Mouse (Mus musculus) forebrain, embryonic 12.5 days (tissue): ENCODE results near the gene Phf11b. TPM values are rescaled to one million over a fixed set of nuclear protein-coding genes. Genes with fewer than 3 reads are reported as not detected.
"Not testable (repeated sequence)": the region's sequence is repeated elsewhere in the genome, so short reads cannot be mapped to it uniquely, and the experiment has no call there.

Experiments
- ATAC-seq: fragments of 200-750 bp; cut with Nextera tagmentation; 2 replicates; pipeline ENCODE4 v1.8.0; 2017; ENCODE audit warnings: moderate TSS enrichment; ENCODE audit not compliant: low FRiP score
- H3K27ac ChIP-seq: fragments of 300-500 bp; sonication (generic); 2 replicates; pipeline ENCODE4 v1.5.1; 2016; ENCODE audit warnings: mild to moderate bottlenecking
- H3K27me3 ChIP-seq: fragments of 300-500 bp; sonication (generic); 2 replicates; pipeline ENCODE4 v1.6.1; 2016; ENCODE audit warnings: mild to moderate bottlenecking
- H3K36me3 ChIP-seq: fragments of 300-500 bp; sonication (generic); replicated peaks from 2 replicates; pipeline ENCODE4 v1.6.1; 2016; ENCODE audit warnings: mild to moderate bottlenecking
- H3K4me1 ChIP-seq: fragments of 300-500 bp; sonication (generic); 2 replicates; pipeline ENCODE4 v1.6.1; 2016
- H3K4me2 ChIP-seq: fragments of 300-500 bp; sonication (generic); 2 replicates; pipeline ENCODE4 v1.6.1; 2016; ENCODE audit warnings: mild to moderate bottlenecking, moderate library complexity
- H3K4me3 ChIP-seq: fragments of 300-500 bp; sonication (generic); replicated peaks from 2 replicates; pipeline ENCODE4 v1.5.1; 2016; ENCODE audit warnings: mild to moderate bottlenecking
- H3K9ac ChIP-seq: fragments of 300-500 bp; sonication (generic); 2 replicates; pipeline ENCODE4 v1.6.1; 2016; ENCODE audit warnings: mild to moderate bottlenecking
- H3K9me3 ChIP-seq: fragments of 300-500 bp; sonication (generic); 2 replicates; pipeline ENCODE4 v1.6.1; 2016
- WGBS: fragments of 180-500 bp; shearing (Covaris S2); methylation state at CpG from one replicate; pipeline ENCODE4 v1.1.7; 2016; 5-methylcytosine and 5-hydroxymethylcytosine counted together
- polyA plus RNA-seq: library from polyadenylated mRNA; unstranded; fragments of >200 nt; fragmentation: Nextera tagmentation; extraction: Ambion mirVana; gene quantifications from 2 replicates; pipeline ENCODE4 v1.2.1, GENCODE M21; 2016

Phf11b gene
- polyA plus RNA-seq: 0.22 and 0.23 TPM in 2 replicates

GRCm38 (mm10) chr14:59341189-59341588 lies at the start of gene Phf11b:
Gene Phf11b (minus strand): TSS chr14:59341351.
- not testable (repeated sequence) for H3K36me3 ChIP-seq, H3K27ac ChIP-seq, H3K4me1 ChIP-seq, H3K9me3 ChIP-seq, H3K9ac ChIP-seq, H3K27me3 ChIP-seq, ATAC-seq, H3K4me3 ChIP-seq, H3K4me2 ChIP-seq
- 61% methylated on average over 1 of the region's 1 CpGs for WGBS

- not testable (repeated sequence) for H3K4me3 ChIP-seq, H3K4me2 ChIP-seq, H3K27me3 ChIP-seq, H3K9me3 ChIP-seq, H3K27ac ChIP-seq, H3K9ac ChIP-seq, H3K4me1 ChIP-seq, ATAC-seq, H3K36me3 ChIP-seq
- 77% methylated on average over 4 of the region's 4 CpGs for WGBS
Observed at GRCm38 (mm10) chr14:59390181-59390580, 49.0 kb upstream of the Phf11b start.

- no peak overlapping the region for H3K9ac ChIP-seq
- H3K27ac ChIP-seq: no peak overlapping the region
- H3K4me3 ChIP-seq: no peak overlapping the region
- ATAC-seq: no peak
- WGBS: 74% methylated on average over 1 of the region's 1 CpGs
- no peak overlapping the region for H3K4me2 ChIP-seq
- H3K4me1 ChIP-seq: no peaks in the 10 kb centered on the region
- H3K36me3 ChIP-seq: no peaks in the 10 kb centered on the region
- no peaks in the 10 kb centered on the region for H3K27me3 ChIP-seq
- H3K9me3 ChIP-seq: no peaks in the 10 kb centered on the region
Observed at GRCm38 (mm10) chr14:59389532-59389931, 48.4 kb upstream of the Phf11b start.

- H3K4me2 ChIP-seq: no peak overlapping the region
- WGBS: 92% methylated on average over 25 of the region's 25 CpGs
- H3K27me3 ChIP-seq: no peaks in the 10 kb centered on the region
- H3K27ac ChIP-seq: no peak overlapping the region
- 0 out of 2 replicates have a peak, but pooled peaks cover 6% of the 10 kb centered on the region for H3K9me3 ChIP-seq
- no peaks in the 10 kb centered on the region for H3K4me1 ChIP-seq
- no peak overlapping the region for H3K4me3 ChIP-seq
- no peak overlapping the region for H3K9ac ChIP-seq
- no peak for ATAC-seq
- H3K36me3 ChIP-seq: no peaks in the 10 kb centered on the region
Observed at GRCm38 (mm10) chr14:59370348-59371068, 29.4 kb upstream of the Phf11b start.

- Histone ChIP-seq H3K27me3 (no peaks in the 10 kb centered on the region), H3K4me2 (no peak overlapping the region), H3K9ac (no peak overlapping the region), H3K9me3 (0 out of 2 replicates have a peak, but pooled peaks cover 6% of the 10 kb centered on the region), H3K4me1 (no peaks in the 10 kb centered on the region), H3K36me3 (no peaks in the 10 kb centered on the region), H3K4me3 (no peak overlapping the region), H3K27ac (no peak overlapping the region)
- WGBS: 84% methylated on average over 8 of the region's 8 CpGs
- ATAC-seq: no peak
Observed at GRCm38 (mm10) chr14:59366386-59367105, 25.4 kb upstream of the Phf11b start.

- no peak for ATAC-seq
- no peaks in the 10 kb centered on the region for H3K27me3 ChIP-seq
- H3K4me2 ChIP-seq: no peak within 1 kb of the TSS
- no peaks in the 10 kb centered on the region for H3K36me3 ChIP-seq
- WGBS: 83% methylated on average over 6 of the region's 6 CpGs
- no peaks in the 10 kb centered on the region for H3K4me1 ChIP-seq
- H3K9me3 ChIP-seq: no peaks in the 10 kb centered on the region
- no peak within 1 kb of the TSS for H3K27ac ChIP-seq
- no peak within 1 kb of the TSS for H3K4me3 ChIP-seq
- H3K9ac ChIP-seq: no peak within 1 kb of the TSS
Observed at GRCm38 (mm10) chr14:59365244-59365644, 24.1 kb upstream of the Phf11b start, which contains the start of gene Phf11d. Gene Phf11d (minus strand): TSS chr14:59365470.

- WGBS: 92% methylated on average over 1 of the region's 1 CpGs
- Histone ChIP-seq H3K36me3 (no peaks in the 10 kb centered on the region), H3K9ac (no peak overlapping the region), H3K27ac (no peak overlapping the region), H3K4me3 (no peak overlapping the region), H3K4me2 (no peak overlapping the region), H3K27me3 (no peaks in the 10 kb centered on the region), H3K4me1 (no peaks in the 10 kb centered on the region), H3K9me3 (no peaks in the 10 kb centered on the region)
- ATAC-seq: no peak
Observed at GRCm38 (mm10) chr14:59339541-59339940, 1.6 kb downstream of the Phf11b start.

- WGBS: 88% methylated on average over 3 of the region's 3 CpGs
- ATAC-seq, H3K27ac ChIP-seq, H3K9ac ChIP-seq, H3K9me3 ChIP-seq, H3K27me3 ChIP-seq, H3K4me2 ChIP-seq, H3K4me1 ChIP-seq, H3K36me3 ChIP-seq, H3K4me3 ChIP-seq: not testable (repeated sequence)
Observed at GRCm38 (mm10) chr14:59336056-59336455, 5.1 kb downstream of the Phf11b start.

- WGBS: 65% methylated on average over 3 of the region's 3 CpGs
- H3K9ac ChIP-seq, ATAC-seq, H3K9me3 ChIP-seq, H3K4me2 ChIP-seq, H3K36me3 ChIP-seq, H3K4me1 ChIP-seq, H3K27me3 ChIP-seq, H3K27ac ChIP-seq, H3K4me3 ChIP-seq: not testable (repeated sequence)
Observed at GRCm38 (mm10) chr14:59330499-59330898, 10.7 kb downstream of the Phf11b start.

GRCm38 (mm10) chr14:59319970-59320369 lies 21.2 kb downstream of the Phf11b start:
- not testable (repeated sequence) for H3K27me3 ChIP-seq, H3K4me1 ChIP-seq, H3K36me3 ChIP-seq, H3K9ac ChIP-seq, H3K4me3 ChIP-seq, ATAC-seq, H3K27ac ChIP-seq, H3K4me2 ChIP-seq, H3K9me3 ChIP-seq
- 75% methylated on average over 6 of the region's 6 CpGs for WGBS

GRCm38 (mm10) chr14:59319036-59319435 lies 22.1 kb downstream of the Phf11b start:
- not testable (repeated sequence) for H3K27ac ChIP-seq, H3K9me3 ChIP-seq
- WGBS: 97% methylated on average over 3 of the region's 3 CpGs

GRCm38 (mm10) chr14:59297391-59297790 lies 43.8 kb downstream of the Phf11b start, which contains the start of gene Phf11a:
Gene Phf11a (minus strand): TSS chr14:59297522.
- not testable (repeated sequence) for H3K27me3 ChIP-seq, H3K9me3 ChIP-seq, H3K27ac ChIP-seq, H3K4me1 ChIP-seq, H3K9ac ChIP-seq, H3K4me2 ChIP-seq, ATAC-seq, H3K36me3 ChIP-seq, H3K4me3 ChIP-seq
- WGBS: 73% methylated on average over 1 of the region's 1 CpGs

More at GRCm38 (mm10) chr14:59319036-59319435, 22.1 kb downstream of the Phf11b start:
- H3K4me3 ChIP-seq, H3K4me2 ChIP-seq, H3K27me3 ChIP-seq, H3K4me1 ChIP-seq, ATAC-seq, H3K9ac ChIP-seq, H3K36me3 ChIP-seq: not testable (repeated sequence)

- not testable (repeated sequence) for H3K9me3 ChIP-seq, H3K9ac ChIP-seq, H3K27ac ChIP-seq, ATAC-seq, H3K4me3 ChIP-seq, H3K4me1 ChIP-seq, H3K27me3 ChIP-seq, H3K4me2 ChIP-seq, H3K36me3 ChIP-seq
Observed at GRCm38 (mm10) chr14:59291769-59292168, 49.4 kb downstream of the Phf11b start.
